Mouse (Mus musculus): Measurements from ENCODE around the gene Kcnc4.

GRCm38 (mm10) chr3:107441306-107441705 is 18.0 kb downstream of the Kcnc4 start:
- TF ChIP-seq CTCF (IDR thresholded peaks at IDR 0.05), result no peak
- TF ChIP-seq POLR2A (IDR thresholded peaks at IDR 0.05; ENCODE audit: insufficient read depth, low read depth, low read length), result no peak

Data from heart, adult 2 months (tissue).